Comparison of ENCODE assay signal across 8 mouse cellular contexts in genomic region chr10:74967651-74968267, GRCm38 (mm10). TPM values are rescaled to one million over a fixed set of nuclear protein-coding genes. Genes with fewer than 3 reads are reported as not detected.
A peak's percentile ranks its signal among the peaks of the same experiment; 100 is the strongest.
DNase-seq lines count a peak whose midpoint lies in the region.

No protein-coding gene starts in this region.

- H3K27me3 ChIP-seq in forebrain, embryonic 10.5 days (ENCODE audit: poor library complexity, severe bottlenecking), result peaks cover 50% of the 10 kb centered on the region

- DNase-seq in layer of hippocampus, postnatal 14 days (ENCODE audit: low spot score in 2 of 2), result peak; percentile 36 to 42
- no peak for DNase-seq in layer of hippocampus, adult 9-10 months (ENCODE audit: low spot score)
- DNase-seq in cerebellum, adult 11-12 months, result peak; percentile 80
- no peak for DNase-seq in forebrain, embryonic 10.5 days (ENCODE audit: extremely low spot score, low spot score)
- DNase-seq in kidney, postnatal 10 days, result peak; percentile 26
- peak; percentile 45 for DNase-seq in neural tube, embryonic 10.5 days (ENCODE audit: extremely low spot score, low spot score)
- DNase-seq in urinary bladder, postnatal 4 days (ENCODE audit: low spot score in 2 of 2), result no peak
- DNase-seq in thymus, postnatal 0 days (ENCODE audit: low spot score), result no peak

- H3K9me3 ChIP-seq in forebrain, embryonic 10.5 days, result no peaks in the 10 kb centered on the region

- peaks cover 33% of the 10 kb centered on the region for H3K4me1 ChIP-seq in forebrain, embryonic 10.5 days

- H3K36me3 ChIP-seq in forebrain, embryonic 10.5 days (replicated peaks), result no peaks in the 10 kb centered on the region

- H3K4me3 ChIP-seq in forebrain, embryonic 10.5 days, result peak overlapping the region; percentile 78

- 2% methylated on average over 25 of the region's 25 CpGs for WGBS in forebrain, embryonic 10.5 days

- peak overlapping the region; percentile 87 for H3K27ac ChIP-seq in forebrain, embryonic 10.5 days

RNA-seq across cellular contexts. Expression of gene Gnaz, which starts 0.8 kb away (rescaled TPM):
- 100 to 1,000 TPM; 122 TPM for total RNA-seq in layer of hippocampus, postnatal 14 days (2021)
- 5.2 and 5.9 TPM in 2 replicates for polyA plus RNA-seq in forebrain, embryonic 10.5 days (2016; fragmentation: Nextera tagmentation; extraction: Ambion mirVana)
- 0.06 and 0.30 TPM in 2 replicates for polyA plus RNA-seq in thymus, postnatal 0 days (2015; fragmentation: Nextera tagmentation; extraction: Ambion mirVana)

Comparison
In these comparisons a context has a peak if more than half of its experiments do, and no peak if none do; other contexts are left out.
1. DNase-seq: peak in layer of hippocampus, postnatal 14 days (2 of 2), cerebellum, adult 11-12 months (single experiment), kidney, postnatal 10 days (single experiment) and neural tube, embryonic 10.5 days (single experiment); none in layer of hippocampus, adult 9-10 months (single experiment), forebrain, embryonic 10.5 days (single experiment), urinary bladder, postnatal 4 days (0 of 2) and thymus, postnatal 0 days (single experiment).